Mouse (Mus musculus): ENCODE data around the gene Gja5. TPM values are rescaled to one million over a fixed set of nuclear protein-coding genes. Genes with fewer than 3 reads are reported as not detected.
"Not testable (repeated sequence)": the region's sequence is repeated elsewhere in the genome, so short reads cannot be mapped to it uniquely, and the experiment has no call there.

Gja5 gene
- polyA plus RNA-seq, 1 experiment from 2014 or later = 10.6 TPM

DNA sequence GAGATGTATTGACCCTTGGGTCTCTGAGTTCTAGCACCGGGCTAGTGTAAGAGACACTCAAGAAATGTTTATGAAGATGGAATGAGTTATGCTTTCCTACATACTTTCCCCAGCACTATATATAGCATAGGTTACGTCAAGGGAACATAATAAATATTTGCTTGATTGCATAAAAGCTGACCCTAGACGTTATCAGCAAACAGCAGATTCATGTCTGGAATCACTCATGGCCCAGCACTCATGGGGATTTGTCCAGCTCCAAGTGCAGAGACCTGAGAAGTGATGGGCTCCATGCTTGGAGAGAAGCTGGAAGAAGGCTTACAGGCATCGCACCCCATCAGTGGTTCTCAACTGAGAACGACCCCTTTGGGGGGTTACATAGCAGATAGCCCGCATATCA, 135.2 kb downstream of the Gja5 start:
- Histone ChIP-seq H3K27me3 (no peaks in the 10 kb centered on the region), H3K9me3 (no peaks in the 10 kb centered on the region), H3K36me3 (no peaks in the 10 kb centered on the region), H3K4me3 (no peak overlapping the region), H3K4me1 (peaks cover 3% of the 10 kb centered on the region), H3K9ac (no peak overlapping the region), H3K4me2 (no peak overlapping the region), H3K27ac (no peak overlapping the region)
- ATAC-seq (ENCODE audit: insufficient number of reproducible peaks, insufficient read depth, low FRiP score, low TSS enrichment, low read depth) = no peak
- 85% methylated on average over 6 of the region's 6 CpGs for WGBS

DNA sequence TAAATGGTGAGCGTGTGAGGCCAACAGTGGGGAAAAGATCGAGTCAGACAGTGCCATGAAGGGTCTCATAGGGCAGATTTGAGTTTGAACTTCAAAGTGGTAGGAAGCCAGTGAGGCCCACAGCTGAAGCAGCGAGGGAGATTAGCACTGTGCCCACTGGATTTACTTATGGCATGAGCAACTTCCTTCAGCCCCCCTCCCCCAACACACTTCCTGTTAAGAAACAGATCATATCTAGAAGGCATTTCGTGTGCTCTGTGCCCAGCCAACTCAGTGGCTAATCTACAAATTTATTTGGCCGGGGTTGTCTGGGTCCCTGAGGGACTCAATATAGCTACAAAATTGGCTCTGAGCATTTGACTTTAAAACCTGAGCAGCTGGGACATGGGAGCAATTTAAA, 139.7 kb downstream of the Gja5 start:
- Histone ChIP-seq H3K9me3 (no peaks in the 10 kb centered on the region), H3K36me3 (no peaks in the 10 kb centered on the region), H3K4me1 (peaks cover 3% of the 10 kb centered on the region), H3K27ac (no peak overlapping the region), H3K9ac (no peak overlapping the region), H3K27me3 (no peaks in the 10 kb centered on the region), H3K4me2 (no peak overlapping the region), H3K4me3 (no peak overlapping the region)
- ATAC-seq (ENCODE audit: insufficient number of reproducible peaks, insufficient read depth, low FRiP score, low TSS enrichment, low read depth) = no peak
- WGBS = 48% methylated on average over 5 of the region's 5 CpGs

DNA sequence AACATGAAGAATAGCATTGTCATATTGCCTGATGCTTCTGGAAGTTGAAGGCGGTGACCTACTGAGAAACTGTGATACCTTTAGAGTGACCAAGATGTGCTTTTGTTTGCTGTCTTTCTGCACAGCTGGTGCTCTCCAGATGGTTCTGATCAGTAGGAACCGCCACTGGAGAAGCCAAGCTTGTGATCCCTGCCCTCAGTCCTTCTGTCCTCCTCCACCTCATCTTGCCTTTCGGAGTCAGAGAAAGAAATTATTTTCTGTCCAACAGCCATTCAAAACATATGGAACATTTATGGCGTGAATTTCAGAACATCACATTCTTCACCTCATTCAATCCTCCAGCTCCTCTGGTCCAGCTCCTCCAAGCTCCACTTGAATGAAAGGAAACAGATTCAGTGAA, 143.3 kb downstream of the Gja5 start:
- no peaks in the 10 kb centered on the region for H3K27me3 ChIP-seq
- no peaks in the 10 kb centered on the region for H3K36me3 ChIP-seq
- H3K27ac ChIP-seq = no peak overlapping the region
- WGBS = 79% methylated on average over 4 of the region's 4 CpGs
- H3K4me2 ChIP-seq = no peak overlapping the region
- ATAC-seq (ENCODE audit: insufficient number of reproducible peaks, insufficient read depth, low FRiP score, low TSS enrichment, low read depth) = no peak
- no peaks in the 10 kb centered on the region for H3K9me3 ChIP-seq
- no peak overlapping the region for H3K9ac ChIP-seq
- no peak overlapping the region for H3K4me3 ChIP-seq
- peaks cover 21% of the 10 kb centered on the region for H3K4me1 ChIP-seq

DNA sequence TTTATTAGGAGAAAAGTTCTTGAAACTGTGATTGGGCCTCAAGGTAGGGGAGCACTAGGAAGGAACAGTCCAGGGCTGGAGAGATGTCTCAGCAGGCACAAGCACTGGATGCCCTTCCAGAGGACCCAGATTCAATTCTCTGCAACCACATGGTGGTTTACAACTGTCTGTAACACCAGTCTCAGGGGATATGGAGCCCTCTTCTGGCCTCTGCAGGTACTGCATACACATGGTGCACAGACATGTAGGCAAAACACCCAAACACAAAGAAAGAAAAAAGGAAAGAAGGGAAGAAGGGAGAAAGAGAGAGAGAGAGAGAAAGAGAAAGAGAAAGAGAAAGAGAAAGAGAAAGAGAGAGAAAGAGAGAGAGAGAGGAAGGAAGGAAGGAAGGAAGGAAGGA, 143.9 kb downstream of the Gja5 start:
- no peak overlapping the region for H3K27ac ChIP-seq
- peaks cover 22% of the 10 kb centered on the region for H3K4me1 ChIP-seq
- H3K4me2 ChIP-seq = no peak overlapping the region
- ATAC-seq (ENCODE audit: insufficient number of reproducible peaks, insufficient read depth, low FRiP score, low TSS enrichment, low read depth) = no peak
- H3K4me3 ChIP-seq = no peak overlapping the region
- H3K36me3 ChIP-seq = no peaks in the 10 kb centered on the region
- H3K27me3 ChIP-seq = no peaks in the 10 kb centered on the region
- H3K9ac ChIP-seq = no peak overlapping the region
- no peaks in the 10 kb centered on the region for H3K9me3 ChIP-seq

DNA sequence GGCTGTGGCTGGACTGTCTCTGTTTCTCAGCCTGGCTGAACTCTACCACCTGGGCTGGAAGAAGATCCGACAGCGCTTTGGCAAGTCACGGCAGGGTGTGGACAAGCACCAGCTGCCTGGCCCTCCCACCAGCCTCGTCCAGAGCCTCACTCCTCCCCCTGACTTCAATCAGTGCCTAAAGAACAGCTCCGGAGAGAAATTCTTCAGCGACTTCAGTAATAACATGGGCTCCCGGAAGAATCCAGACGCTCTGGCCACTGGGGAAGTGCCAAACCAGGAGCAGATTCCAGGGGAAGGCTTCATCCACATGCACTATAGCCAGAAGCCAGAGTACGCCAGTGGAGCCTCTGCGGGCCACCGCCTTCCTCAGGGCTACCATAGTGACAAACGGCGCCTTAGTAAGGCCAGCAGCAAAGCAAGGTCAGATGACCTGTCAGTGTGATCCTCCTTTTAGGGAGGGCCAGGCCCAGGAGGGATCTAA, 146.8 kb downstream of the Gja5 start:
- H3K4me1 ChIP-seq = peaks cover 19% of the 10 kb centered on the region
- no peaks in the 10 kb centered on the region for H3K27me3 ChIP-seq
- no peak for ATAC-seq (ENCODE audit: insufficient number of reproducible peaks, insufficient read depth, low FRiP score, low TSS enrichment, low read depth)
- H3K9ac ChIP-seq = no peak overlapping the region
- H3K9me3 ChIP-seq = no peaks in the 10 kb centered on the region
- H3K27ac ChIP-seq = peak overlapping the region; percentile 28; the same call in 1 of the 2 replicates
- H3K4me2 ChIP-seq = no peak overlapping the region
- no peaks in the 10 kb centered on the region for H3K36me3 ChIP-seq
- no peak overlapping the region for H3K4me3 ChIP-seq
- 42% methylated on average over 13 of the region's 13 CpGs for WGBS

DNA sequence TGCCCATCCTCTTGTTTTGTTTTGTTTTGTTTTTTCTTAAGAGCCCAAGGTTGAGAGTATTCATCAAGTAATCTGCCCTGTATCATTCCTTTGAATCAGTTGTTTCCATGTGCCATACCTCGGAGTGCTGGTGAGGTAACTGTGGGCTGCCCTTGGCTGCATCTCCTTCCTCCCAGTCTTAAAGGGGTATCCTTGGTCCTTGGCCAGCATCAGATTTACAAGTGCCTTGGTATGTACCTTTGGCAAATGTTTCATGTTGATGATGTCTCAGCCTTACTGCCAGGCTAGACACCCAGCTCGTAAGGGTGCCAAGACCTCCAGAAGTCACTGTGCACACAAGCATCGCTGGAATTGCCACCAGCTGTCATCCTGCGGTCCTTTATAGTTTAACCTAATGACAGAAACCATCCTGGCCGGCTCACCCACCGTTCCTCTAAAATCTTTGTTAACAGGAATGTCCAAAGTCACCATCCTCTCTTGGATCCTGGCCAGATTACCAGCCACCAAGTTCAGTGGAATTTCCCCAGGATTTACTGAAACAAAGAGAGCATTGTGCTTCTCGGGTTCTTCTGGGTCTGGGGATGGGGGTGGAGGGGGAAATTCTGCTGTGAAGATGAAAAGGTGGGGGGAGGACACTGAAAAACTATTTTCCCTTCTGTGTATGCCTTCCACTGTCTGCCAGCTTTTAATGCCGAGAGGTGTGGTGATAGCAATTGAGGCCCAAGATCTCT, 147.7 kb downstream of the Gja5 start:
- ATAC-seq (ENCODE audit: insufficient number of reproducible peaks, insufficient read depth, low FRiP score, low TSS enrichment, low read depth) = no peak
- Histone ChIP-seq H3K9ac (no peak overlapping the region), H3K27me3 (no peaks in the 10 kb centered on the region), H3K4me3 (no peak overlapping the region), H3K4me1 (peaks cover 19% of the 10 kb centered on the region), H3K36me3 (no peaks in the 10 kb centered on the region), H3K27ac (no peak overlapping the region), H3K9me3 (no peaks in the 10 kb centered on the region), H3K4me2 (no peak overlapping the region)
- 39% methylated on average over 8 of the region's 8 CpGs for WGBS

DNA sequence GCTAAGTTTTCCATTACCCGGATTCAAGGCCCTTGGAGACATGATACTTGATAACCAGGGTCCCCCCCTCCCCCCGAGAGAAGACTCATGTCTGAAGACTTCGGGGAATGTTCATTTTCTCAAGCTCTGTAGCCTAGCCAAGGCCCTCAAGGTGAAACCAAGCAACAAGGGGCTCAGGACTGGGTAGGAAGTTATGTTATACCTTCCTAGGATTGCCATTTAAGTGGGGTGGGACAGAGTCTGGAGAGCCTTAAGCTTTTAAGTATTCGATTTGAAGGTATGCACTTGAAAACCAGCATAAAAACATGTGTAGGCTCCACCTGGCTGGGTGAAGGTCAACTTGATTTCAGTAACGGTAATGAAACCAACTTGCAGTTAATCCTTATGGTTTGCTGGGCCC, 154.2 kb downstream of the Gja5 start:
- ATAC-seq (ENCODE audit: insufficient number of reproducible peaks, insufficient read depth, low FRiP score, low TSS enrichment, low read depth) = no peak
- Histone ChIP-seq H3K27ac (no peak overlapping the region), H3K27me3 (no peaks in the 10 kb centered on the region), H3K4me3 (no peak overlapping the region), H3K4me1 (no peaks in the 10 kb centered on the region), H3K9me3 (no peaks in the 10 kb centered on the region), H3K36me3 (no peaks in the 10 kb centered on the region), H3K9ac (no peak overlapping the region), H3K4me2 (no peak overlapping the region)
- WGBS = 81% methylated on average over 5 of the region's 5 CpGs

DNA sequence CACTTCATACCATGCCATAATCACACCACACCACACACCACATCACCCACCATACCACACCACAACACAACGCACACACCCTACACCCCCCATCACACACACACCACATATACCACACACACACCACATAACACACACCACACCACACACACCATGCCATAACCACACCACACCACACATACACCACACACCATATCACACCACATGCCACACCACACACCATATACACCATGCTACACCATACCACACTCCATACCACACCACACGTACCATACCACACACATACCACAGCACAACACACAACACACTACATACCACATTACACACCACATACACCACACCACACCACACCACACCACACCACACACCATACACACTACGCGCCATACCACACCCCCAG, 155.6 kb downstream of the Gja5 start:
- Histone ChIP-seq H3K4me1 (no peaks in the 10 kb centered on the region), H3K4me2 (no peak overlapping the region), H3K27ac (no peak overlapping the region), H3K9ac (no peak overlapping the region), H3K4me3 (no peak overlapping the region), H3K9me3 (no peaks in the 10 kb centered on the region), H3K27me3 (no peaks in the 10 kb centered on the region), H3K36me3 (no peaks in the 10 kb centered on the region)
- ATAC-seq (ENCODE audit: insufficient number of reproducible peaks, insufficient read depth, low FRiP score, low TSS enrichment, low read depth) = peak; percentile 59; the same call in 1 of the 2 replicates
- WGBS = 92% methylated on average over 4 of the region's 4 CpGs

DNA sequence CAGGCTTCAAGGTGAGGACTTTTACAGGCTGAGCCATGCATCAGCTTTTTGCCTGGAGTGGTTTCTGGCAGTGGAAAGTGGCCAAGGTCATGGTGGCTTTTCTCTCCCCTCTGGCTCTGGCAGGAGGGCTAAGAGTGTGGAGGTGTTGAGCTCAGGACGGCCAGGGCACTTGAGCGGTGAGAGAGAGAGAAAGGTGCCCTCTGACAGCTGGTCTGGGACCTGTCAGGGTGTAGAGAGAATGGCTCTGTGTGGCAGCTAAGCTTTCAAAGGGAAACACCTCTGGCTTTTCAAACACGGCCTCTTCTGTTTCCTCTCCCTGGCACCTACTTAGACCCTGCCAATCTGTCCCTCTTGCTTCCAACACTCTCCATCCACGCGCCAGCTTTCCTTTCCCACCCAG, 158.3 kb downstream of the Gja5 start:
- Histone ChIP-seq H3K9me3 (no peaks in the 10 kb centered on the region), H3K4me3 (no peak overlapping the region), H3K4me1 (no peaks in the 10 kb centered on the region), H3K4me2 (no peak overlapping the region), H3K27me3 (no peaks in the 10 kb centered on the region), H3K36me3 (no peaks in the 10 kb centered on the region), H3K9ac (no peak overlapping the region), H3K27ac (no peak overlapping the region)
- ATAC-seq (ENCODE audit: insufficient number of reproducible peaks, insufficient read depth, low FRiP score, low TSS enrichment, low read depth) = no peak
- WGBS = 71% methylated on average over 5 of the region's 5 CpGs

DNA sequence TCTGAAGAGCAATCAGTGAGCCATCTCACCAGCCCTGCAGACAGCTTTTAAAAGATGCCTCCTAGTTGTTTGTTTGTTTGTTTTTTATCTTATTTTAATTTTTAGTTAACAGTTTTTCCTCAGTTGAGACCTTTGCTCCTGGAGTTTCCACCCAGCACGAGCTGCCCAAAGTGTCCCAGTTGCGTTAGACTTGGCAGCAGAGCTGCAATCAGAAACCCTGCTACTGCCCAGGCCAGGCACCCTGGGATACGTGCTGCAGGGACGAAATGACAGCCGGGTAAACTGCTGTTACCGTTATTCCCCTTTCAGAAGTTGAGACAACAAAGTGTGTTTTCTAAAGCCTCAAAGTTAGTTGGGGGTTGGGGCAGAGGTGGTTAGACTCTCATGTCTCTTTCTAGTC, 159.6 kb downstream of the Gja5 start:
- H3K27ac ChIP-seq = no peak overlapping the region
- H3K9me3 ChIP-seq = no peaks in the 10 kb centered on the region
- H3K9ac ChIP-seq = no peak overlapping the region
- WGBS = 67% methylated on average over 6 of the region's 6 CpGs
- no peak overlapping the region for H3K4me3 ChIP-seq
- no peak for ATAC-seq (ENCODE audit: insufficient number of reproducible peaks, insufficient read depth, low FRiP score, low TSS enrichment, low read depth)
- H3K4me1 ChIP-seq = no peaks in the 10 kb centered on the region
- no peak overlapping the region for H3K4me2 ChIP-seq
- no peaks in the 10 kb centered on the region for H3K27me3 ChIP-seq
- no peaks in the 10 kb centered on the region for H3K36me3 ChIP-seq

DNA sequence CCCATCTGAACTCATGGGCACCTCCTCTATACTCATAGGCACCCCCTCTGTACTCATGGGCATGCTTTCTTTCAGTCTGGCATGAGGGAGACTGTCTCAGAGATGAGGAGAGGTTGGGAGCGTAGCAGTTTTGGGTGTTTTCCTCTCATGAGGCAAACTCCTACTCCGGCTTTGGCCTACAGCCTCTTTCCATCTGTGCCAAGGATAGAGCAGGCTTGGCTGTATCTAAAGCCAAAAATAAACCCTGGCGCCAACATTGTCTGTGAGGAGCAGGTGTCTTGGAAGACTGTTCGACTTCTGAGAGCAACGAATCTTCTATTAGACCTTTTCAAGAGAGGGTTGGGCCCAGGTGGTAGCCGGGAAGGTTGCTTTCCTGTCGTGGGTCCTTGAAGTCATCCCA, 165.1 kb downstream of the Gja5 start:
- not testable (repeated sequence) for H3K4me2 ChIP-seq, H3K27me3 ChIP-seq
- WGBS = 89% methylated on average over 7 of the region's 7 CpGs

DNA sequence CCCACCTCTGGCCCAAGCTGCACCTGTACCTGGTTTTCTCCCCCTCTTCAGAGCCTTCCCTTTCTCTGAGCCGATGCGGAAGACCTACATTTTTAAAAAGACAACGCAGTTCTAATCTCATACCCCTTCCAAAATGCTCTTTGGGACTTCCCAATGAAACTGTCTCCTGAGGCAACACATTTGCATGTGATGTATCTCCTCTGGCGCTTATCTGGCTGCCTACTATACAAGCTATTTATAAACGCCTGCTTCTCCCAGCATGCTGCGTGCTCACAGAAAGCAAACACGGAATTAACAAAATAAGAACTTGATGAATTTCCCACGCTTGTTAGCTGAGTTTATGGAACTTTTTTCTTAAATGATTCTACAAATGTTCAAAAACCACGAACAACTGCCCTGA, 167.4 kb downstream of the Gja5 start:
- not testable (repeated sequence) for H3K9me3 ChIP-seq; H3K4me3 ChIP-seq; H3K36me3 ChIP-seq; H3K4me2 ChIP-seq; H3K27ac ChIP-seq; ATAC-seq (ENCODE audit: insufficient number of reproducible peaks, insufficient read depth, low FRiP score, low TSS enrichment, low read depth); H3K27me3 ChIP-seq; H3K9ac ChIP-seq; H3K4me1 ChIP-seq
- WGBS = 71% methylated on average over 9 of the region's 9 CpGs

More for the DNA sequence above, 165.1 kb downstream of the Gja5 start:
- H3K36me3 ChIP-seq; H3K9me3 ChIP-seq; H3K9ac ChIP-seq; ATAC-seq (ENCODE audit: insufficient number of reproducible peaks, insufficient read depth, low FRiP score, low TSS enrichment, low read depth); H3K27ac ChIP-seq; H3K4me1 ChIP-seq; H3K4me3 ChIP-seq: not testable (repeated sequence)
